Comparison of ENCODE assay signal across 21 mouse cellular contexts in the genomic region with DNA sequence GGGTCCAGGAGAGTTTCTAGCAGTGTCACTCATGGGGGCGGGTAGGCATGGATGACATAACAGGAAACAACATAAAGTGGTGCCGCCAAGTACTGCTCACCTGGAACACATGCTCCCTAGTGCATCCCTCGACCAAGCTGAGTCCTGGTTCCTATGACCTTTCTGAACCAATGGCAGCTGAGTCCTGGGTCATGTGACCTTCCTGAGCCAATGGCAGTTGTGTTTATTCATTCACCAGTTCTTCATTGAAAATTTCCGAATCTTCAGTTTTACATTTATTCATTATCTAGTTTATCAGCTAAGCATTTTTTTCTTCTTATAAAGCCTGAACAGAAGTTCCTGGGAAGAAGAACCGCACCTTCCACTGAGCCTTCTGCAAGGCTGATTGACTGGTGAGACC.
DNase-seq lines count a peak whose midpoint lies in the region; ATAC-seq and TF ChIP-seq lines count a peak whose summit lies in the region.
"Had no signal": no experiment of that assay in that cellular context is flagged by ENCODE, and none has a peak within 500 bp of the region (broad histone marks: within the 10 kb centered on the region; RNA-seq: fewer than 3 reads in every experiment).

No protein-coding gene starts in this region.

- H3K9ac ChIP-seq in CH12.LX (ENCODE audit: insufficient read depth, low read depth), result no peak overlapping the region

- DNase-seq in heart, adult 11 months, result peak; percentile 37
- no peak for DNase-seq in heart, embryonic 10.5 days (ENCODE audit: low spot score)
- DNase-seq in testis, postnatal 14 days (ENCODE audit: low spot score), result no peak
- DNase-seq in CH12.LX (ENCODE audit: extremely low read depth), result no peak
- DNase-seq: adrenal gland, adult 2 months; adrenal gland, adult 8-10 months; adrenal gland, postnatal 10 days; adrenal gland, postnatal 14 days; adrenal gland, postnatal 25 days; adrenal gland, postnatal 36 days; B cell, adult 2 months; cerebellum, adult 11 months; cerebellum, adult 11-12 months; cerebellum, adult 18-20 months; cerebellum, adult 2 months had no signal

- no peak for TF ChIP-seq POLR2A in testis, adult 2 months (IDR thresholded peaks at IDR 0.05; ENCODE audit: control insufficient read depth, low read depth, low read length)
- no peak for TF ChIP-seq POLR2A in CH12.LX (IDR thresholded peaks at IDR 0.05; ENCODE audit: low read depth, low read length)

- TF ChIP-seq CTCF in testis, adult 2 months (IDR thresholded peaks at IDR 0.05; ENCODE audit: control insufficient read depth, insufficient read depth, insufficient replicate concordance, low read depth, low read length), result no peak
- no peak for TF ChIP-seq CTCF in CH12.LX (conservative IDR thresholded peaks at IDR 0.05 in 1 of 2, IDR thresholded peaks at IDR 0.05 in 1 of 2; ENCODE audit: low read depth in 2 of 2, low read length in 2 of 2)

- H3K9me3 ChIP-seq in heart, embryonic 10.5 days, result no peaks in the 10 kb centered on the region
- H3K9me3 ChIP-seq in CH12.LX (replicated peaks; ENCODE audit: low read length), result no peaks in the 10 kb centered on the region
- H3K9me3 ChIP-seq: G1E had no signal

- TF ChIP-seq RAD21 in CH12.LX (IDR thresholded peaks at IDR 0.05; ENCODE audit: low read depth, low read length), result no peak

- no peaks in the 10 kb centered on the region; the same call in 1 of the 2 replicates for H3K27me3 ChIP-seq in heart, embryonic 10.5 days (ENCODE audit: insufficient read depth, poor library complexity, severe bottlenecking)
- H3K27me3 ChIP-seq in testis, adult 2 months (ENCODE audit: control insufficient read depth, insufficient read depth, low read length), result no peaks in the 10 kb centered on the region
- no peaks in the 10 kb centered on the region for H3K27me3 ChIP-seq in CH12.LX (replicated peaks)
- H3K27me3 ChIP-seq: Patski had no signal

- WGBS in heart, embryonic 10.5 days, result 92% methylated on average over 5 of the region's 5 CpGs

- H3K79me2 ChIP-seq in CH12.LX (replicated peaks; ENCODE audit: control insufficient read depth, extremely low read depth, insufficient read depth, poor library complexity, severe bottlenecking), result no peaks in the 10 kb centered on the region

- in situ Hi-C loops in CH12.LX (cut with MboI; ENCODE audit: low pct_ligation_motif_present, low pct_unique_long_range_greater_than_20kb, low sequenced_read_pairs), result no loop called here

- TF ChIP-seq EP300 in CH12.LX (IDR thresholded peaks at IDR 0.05; ENCODE audit: low read length), result no peak

- no peak overlapping the region for H3K27ac ChIP-seq in heart, embryonic 10.5 days
- no peak overlapping the region for H3K27ac ChIP-seq in testis, adult 2 months (ENCODE audit: control insufficient read depth, insufficient read depth, low read depth, low read length)
- no peak overlapping the region for H3K27ac ChIP-seq in CH12.LX (ENCODE audit: insufficient read depth, low read depth)

- dilution Hi-C loops in CH12.LX (cut with MboI; ENCODE audit: extremely low pct_ligation_motif_present, extremely low pct_unique_long_range_greater_than_20kb, low sequenced_read_pairs), result no loop called here

- ATAC-seq in inflammation-experienced regulatory T-cells, adult 6 months, result no peak
- ATAC-seq: activated CD4-positive, CD25-positive, alpha-beta regulatory T cell, adult 4 months; CD4-positive, CD25-positive, alpha-beta regulatory T cell, adult 4 months; Patski had no signal

- H3K4me3 ChIP-seq in heart, embryonic 10.5 days, result no peak overlapping the region
- H3K4me3 ChIP-seq in testis, adult 2 months (ENCODE audit: control insufficient read depth, low read depth, low read length), result peak overlapping the region; percentile 57
- H3K4me3 ChIP-seq in CH12.LX (replicated peaks in 1 of 3; ENCODE audit: low read depth in 2 of 3, low read length in 2 of 3, poor library complexity in 1 of 3), result no peak overlapping the region

- H3K4me1 ChIP-seq in heart, embryonic 10.5 days, result peaks cover 12% of the 10 kb centered on the region
- H3K4me1 ChIP-seq in testis, adult 2 months (ENCODE audit: control insufficient read depth, insufficient read depth, low read length), result no peaks in the 10 kb centered on the region
- no peaks in the 10 kb centered on the region for H3K4me1 ChIP-seq in CH12.LX (ENCODE audit: control insufficient read depth in 1 of 2, insufficient read depth in 2 of 2)

- no peaks in the 10 kb centered on the region for H3K36me3 ChIP-seq in heart, embryonic 10.5 days
- H3K36me3 ChIP-seq in testis, adult 2 months (ENCODE audit: control insufficient read depth, insufficient read depth, low read length), result no peaks in the 10 kb centered on the region
- H3K36me3 ChIP-seq in CH12.LX (replicated peaks in 1 of 2; ENCODE audit: control insufficient read depth in 1 of 2, insufficient read depth in 1 of 2, low read length in 1 of 2), result no peaks in the 10 kb centered on the region
- H3K36me3 ChIP-seq: G1E had no signal

- H3K4me2 ChIP-seq in CH12.LX (ENCODE audit: insufficient read depth, low read depth, poor library complexity, severe bottlenecking), result no peak overlapping the region

TF ChIP-seq in CH12.LX, 34 proteins besides CTCF, POLR2A, EP300 and RAD21:
- peak; percentile 61 for TF ChIP-seq USF2 (conservative IDR thresholded peaks at IDR 0.05; ENCODE audit: low read depth, low read length)
- peak; percentile 53 for TF ChIP-seq USF1 (IDR thresholded peaks at IDR 0.05; ENCODE audit: low read depth, low read length)
- TF ChIP-seq ZNF384 (IDR thresholded peaks at IDR 0.05; ENCODE audit: low read depth, low read length), result no peak
